Mouse (Mus musculus) cortical plate, adult 2 months (tissue): Measurements from ENCODE around the gene Slc17a8. TPM values are rescaled to one million over a fixed set of nuclear protein-coding genes. Genes with fewer than 3 reads are reported as not detected.

ENCODE experiments used
- H3K27ac ChIP-seq: fragments of 200-500 bp; 2 replicates; pipeline ENCODE4 v1.5.1; 2012; ENCODE audit warnings: low read length, control low read depth, inconsistent platforms; ENCODE audit not compliant: insufficient read depth
- H3K4me1 ChIP-seq: fragments of 200-500 bp; 2 replicates; pipeline ENCODE4 v1.6.1; 2011; ENCODE audit warnings: low read length; ENCODE audit not compliant: control insufficient read depth, insufficient read depth
- H3K4me3 ChIP-seq: fragments of 200-500 bp; 2 replicates; pipeline ENCODE4 v1.5.1; 2011; ENCODE audit warnings: mild to moderate bottlenecking, low read length, control low read depth; ENCODE audit not compliant: insufficient read depth
- CTCF ChIP-seq: fragments of 200-500 bp; IDR thresholded peaks from 2 replicates; pipeline ENCODE4 v1.5.1; 2011; ENCODE audit warnings: mild to moderate bottlenecking, control low read depth, low read length; ENCODE audit not compliant: insufficient read depth; ENCODE audit errors: extremely low read depth
- POLR2A ChIP-seq: fragments of 200-500 bp; IDR thresholded peaks from 2 replicates; pipeline ENCODE4 v1.6.1; 2011; ENCODE audit warnings: mild to moderate bottlenecking, low read length, control low read depth; ENCODE audit not compliant: insufficient read depth; ENCODE audit errors: extremely low read depth
- polyA plus RNA-seq: library from polyadenylated mRNA; depleted of rRNA; stranded (reverse); fragments of >200 nt; gene quantifications from 2 replicates; pipeline ENCODE4 v1.2.3, GENCODE M21; 2012

Slc17a8 gene
- polyA plus RNA-seq, 1 experiment: 1.1 TPM

- TF ChIP-seq POLR2A (no peak), CTCF (no peak)
- Histone ChIP-seq H3K4me3 (no peak overlapping the region), H3K27ac (no peak overlapping the region), H3K4me1 (no peaks in the 10 kb centered on the region)
These were observed 25.1 kb downstream of the Slc17a8 start for GRCm38 (mm10) chr10:89595935-89596334.

GRCm38 (mm10) chr10:89595514-89595913, 25.5 kb downstream of the Slc17a8 start:
- no peak for TF ChIP-seq POLR2A
- no peak for TF ChIP-seq CTCF
- H3K4me3 ChIP-seq: no peak overlapping the region
- no peaks in the 10 kb centered on the region for H3K4me1 ChIP-seq
- no peak overlapping the region for H3K27ac ChIP-seq

GRCm38 (mm10) chr10:89594309-89594708, 26.7 kb downstream of the Slc17a8 start:
- no peak overlapping the region for H3K4me3 ChIP-seq
- no peaks in the 10 kb centered on the region for H3K4me1 ChIP-seq
- H3K27ac ChIP-seq: no peak overlapping the region
- TF ChIP-seq POLR2A (no peak), CTCF (no peak)

- no peak overlapping the region for H3K4me3 ChIP-seq
- H3K27ac ChIP-seq: no peak overlapping the region
- H3K4me1 ChIP-seq: no peaks in the 10 kb centered on the region
- no peak for TF ChIP-seq CTCF
- no peak for TF ChIP-seq POLR2A
These were observed 28.3 kb downstream of the Slc17a8 start for GRCm38 (mm10) chr10:89592797-89593196.

GRCm38 (mm10) chr10:89589877-89590276, 31.2 kb downstream of the Slc17a8 start:
- Histone ChIP-seq H3K4me3 (no peak overlapping the region), H3K4me1 (no peaks in the 10 kb centered on the region), H3K27ac (no peak overlapping the region)
- no peak for TF ChIP-seq CTCF
- no peak for TF ChIP-seq POLR2A

GRCm38 (mm10) chr10:89588708-89589107, 32.3 kb downstream of the Slc17a8 start:
- TF ChIP-seq CTCF (no peak), POLR2A (no peak)
- Histone ChIP-seq H3K4me1 (no peaks in the 10 kb centered on the region), H3K4me3 (no peak overlapping the region), H3K27ac (no peak overlapping the region)

- Histone ChIP-seq H3K4me3 (no peak overlapping the region), H3K27ac (no peak overlapping the region), H3K4me1 (no peaks in the 10 kb centered on the region)
- TF ChIP-seq CTCF (no peak), POLR2A (no peak)
These were observed 36.3 kb downstream of the Slc17a8 start for GRCm38 (mm10) chr10:89584709-89585108.

- H3K27ac ChIP-seq: no peak overlapping the region
- no peaks in the 10 kb centered on the region for H3K4me1 ChIP-seq
- no peak for TF ChIP-seq POLR2A
- no peak overlapping the region for H3K4me3 ChIP-seq
These were observed 42.3 kb downstream of the Slc17a8 start for GRCm38 (mm10) chr10:89578801-89579200.

- no peaks in the 10 kb centered on the region for H3K4me1 ChIP-seq
- no peak overlapping the region for H3K27ac ChIP-seq
- TF ChIP-seq CTCF (no peak), POLR2A (no peak)
- H3K4me3 ChIP-seq: no peak overlapping the region
These were observed 43.4 kb downstream of the Slc17a8 start for GRCm38 (mm10) chr10:89577666-89578065.

GRCm38 (mm10) chr10:89573421-89573820, 47.6 kb downstream of the Slc17a8 start:
- H3K4me3 ChIP-seq: no peak overlapping the region
- TF ChIP-seq POLR2A (no peak), CTCF (no peak)
- no peaks in the 10 kb centered on the region for H3K4me1 ChIP-seq
- no peak overlapping the region for H3K27ac ChIP-seq

GRCm38 (mm10) chr10:89572946-89573345, 48.1 kb downstream of the Slc17a8 start:
- no peak for TF ChIP-seq POLR2A
- no peak for TF ChIP-seq CTCF
- Histone ChIP-seq H3K4me3 (no peak overlapping the region), H3K27ac (no peak overlapping the region), H3K4me1 (no peaks in the 10 kb centered on the region)
